Mouse (Mus musculus) megakaryocyte, embryonic 14.5 days (primary cell): ENCODE measurements around the gene Rfx4.

Experiments used
- FLI1 ChIP-seq: IDR thresholded peaks from 2 replicates; pipeline ENCODE4 v1.6.1; 2012; ENCODE audit warnings: low read length, inconsistent platforms, mixed read lengths
- GATA1 ChIP-seq: IDR thresholded peaks from 3 replicates; pipeline ENCODE4 v1.6.1; 2012; ENCODE audit warnings: mixed read lengths, low read length, inconsistent platforms, borderline replicate concordance

- TF ChIP-seq GATA1 (no peak), FLI1 (no peak)
Observed at GRCm38 (mm10) chr10:84885341-84885884, 129.6 kb downstream of the Rfx4 start.
